Mouse (Mus musculus) neural tube, embryonic 13.5 days (tissue): Measurements from ENCODE around the gene Jade1. TPM values are rescaled to one million over a fixed set of nuclear protein-coding genes. Genes with fewer than 3 reads are reported as not detected.
A peak's percentile ranks its signal among the peaks of the same experiment; 100 is the strongest.

Source experiments
- ATAC-seq: fragments of 200-750 bp; cut with Nextera tagmentation; 2 replicates; pipeline ENCODE4 v1.8.0; 2017; ENCODE audit warnings: low read depth, mild to moderate bottlenecking, moderate TSS enrichment, moderate library complexity
- H3K27ac ChIP-seq: fragments of 300-500 bp; sonication (generic); replicated peaks from 2 replicates; pipeline ENCODE4 v1.5.1; 2015; ENCODE audit warnings: moderate library complexity, mild to moderate bottlenecking, inconsistent platforms
- H3K27me3 ChIP-seq: fragments of 300-500 bp; sonication (generic); 2 replicates; pipeline ENCODE4 v1.6.1; 2015; ENCODE audit warnings: mild to moderate bottlenecking, inconsistent platforms
- H3K36me3 ChIP-seq: fragments of 300-500 bp; sonication (generic); 2 replicates; pipeline ENCODE4 v1.6.1; 2015; ENCODE audit warnings: mild to moderate bottlenecking, inconsistent platforms
- H3K4me1 ChIP-seq: fragments of 300-500 bp; sonication (generic); replicated peaks from 2 replicates; pipeline ENCODE4 v1.6.1; 2015; ENCODE audit warnings: inconsistent platforms
- H3K4me2 ChIP-seq: fragments of 300-500 bp; sonication (generic); 2 replicates; pipeline ENCODE4 v1.6.1; 2015; ENCODE audit warnings: inconsistent platforms, mild to moderate bottlenecking, moderate library complexity
- H3K4me3 ChIP-seq: fragments of 300-500 bp; sonication (generic); 2 replicates; pipeline ENCODE4 v1.5.1; 2015; ENCODE audit warnings: mild to moderate bottlenecking, inconsistent platforms
- H3K9ac ChIP-seq: fragments of 300-500 bp; sonication (generic); 2 replicates; pipeline ENCODE4 v1.6.1; 2015; ENCODE audit warnings: moderate library complexity, mild to moderate bottlenecking, inconsistent platforms
- H3K9me3 ChIP-seq: fragments of 300-500 bp; sonication (generic); 2 replicates; pipeline ENCODE4 v1.6.1; 2016; ENCODE audit warnings: inconsistent platforms
- WGBS: fragments of 180-500 bp; shearing (Covaris S2); methylation state at CpG from one replicate; pipeline ENCODE4 v1.1.7; 2015; 5-methylcytosine and 5-hydroxymethylcytosine counted together
- polyA plus RNA-seq: library from polyadenylated mRNA; unstranded; fragments of >200 nt; fragmentation: Nextera tagmentation; extraction: Ambion mirVana; gene quantifications from 2 replicates; pipeline ENCODE4 v1.2.1, GENCODE M21; 2015

Gene Jade1
- polyA plus RNA-seq, 1 experiment from 2014 or later, result 10.4 TPM

DNA sequence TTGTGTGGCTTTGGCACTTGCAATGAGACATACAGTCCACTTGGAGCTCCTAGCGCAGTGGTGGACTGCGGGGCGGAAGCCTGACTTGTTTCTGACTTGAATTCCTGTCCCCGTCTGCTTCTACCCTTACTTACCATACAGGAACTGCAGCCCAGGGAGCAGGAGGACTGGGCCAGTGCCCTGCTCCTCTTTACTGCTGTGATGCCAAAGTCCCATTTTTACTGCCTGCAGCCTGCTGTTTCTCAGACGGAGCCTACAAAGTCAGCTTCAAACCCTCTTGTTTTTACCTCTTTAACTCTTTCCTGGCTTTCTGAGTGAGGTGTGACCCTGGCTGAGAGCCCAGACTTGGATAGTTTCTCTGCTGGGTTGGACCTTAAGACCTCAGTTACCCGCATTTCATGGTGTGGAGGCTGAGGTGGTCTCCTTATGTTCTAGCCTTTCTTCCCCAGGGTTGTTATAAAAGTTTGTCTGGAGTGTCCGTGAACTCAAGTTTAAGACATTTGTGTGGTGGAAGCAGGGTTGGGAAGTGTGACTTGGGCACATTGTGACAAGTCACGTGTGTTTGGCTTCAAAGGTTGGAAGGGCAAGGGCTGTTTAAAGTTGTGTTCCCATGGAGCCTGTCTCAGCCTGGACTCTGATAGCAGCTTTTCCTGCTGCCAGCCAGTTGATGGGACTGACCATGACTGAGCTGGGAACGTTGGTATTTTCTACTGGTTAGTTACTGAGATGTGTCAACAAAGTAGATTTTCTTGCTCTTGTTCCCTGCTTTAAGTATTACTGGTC lies 38.8 kb downstream of the Jade1 start:
- no peak overlapping the region for H3K27ac ChIP-seq
- H3K9ac ChIP-seq, result no peak overlapping the region
- no peak overlapping the region for H3K4me2 ChIP-seq
- no peaks in the 10 kb centered on the region for H3K9me3 ChIP-seq
- peaks cover 61% of the 10 kb centered on the region for H3K36me3 ChIP-seq
- H3K4me3 ChIP-seq, result no peak overlapping the region
- ATAC-seq, result no peak
- H3K4me1 ChIP-seq, result no peaks in the 10 kb centered on the region; the same call in 1 of the 2 replicates
- H3K27me3 ChIP-seq, result no peaks in the 10 kb centered on the region
- WGBS, result 82% methylated on average over 9 of the region's 9 CpGs

- Histone ChIP-seq H3K9ac (no peak overlapping the region), H3K27ac (no peak overlapping the region), H3K27me3 (no peaks in the 10 kb centered on the region), H3K4me3 (no peak overlapping the region), H3K36me3 (peaks cover 57% of the 10 kb centered on the region), H3K4me2 (no peak overlapping the region), H3K4me1 (no peaks in the 10 kb centered on the region), H3K9me3 (no peaks in the 10 kb centered on the region)
- WGBS, result 93% methylated on average over 4 of the region's 4 CpGs
- ATAC-seq, result no peak
Measured at GRCm38 (mm10) chr3:41595010-41595409, 39.5 kb downstream of the Jade1 start.

- no peaks in the 10 kb centered on the region for H3K27me3 ChIP-seq
- H3K9ac ChIP-seq, result no peak overlapping the region
- H3K27ac ChIP-seq, result no peak overlapping the region
- H3K4me1 ChIP-seq, result no peaks in the 10 kb centered on the region
- no peaks in the 10 kb centered on the region for H3K9me3 ChIP-seq
- no peak overlapping the region for H3K4me2 ChIP-seq
- no peak for ATAC-seq
- H3K4me3 ChIP-seq, result no peak overlapping the region
- WGBS, result 96% methylated on average over 8 of the region's 8 CpGs
- H3K36me3 ChIP-seq, result peaks cover 53% of the 10 kb centered on the region
Measured at GRCm38 (mm10) chr3:41597036-41597435, 41.5 kb downstream of the Jade1 start.

- Histone ChIP-seq H3K4me1 (peaks cover 11% of the 10 kb centered on the region), H3K4me2 (no peak overlapping the region), H3K36me3 (peaks cover 51% of the 10 kb centered on the region), H3K9me3 (no peaks in the 10 kb centered on the region), H3K27ac (no peak overlapping the region), H3K9ac (no peak overlapping the region), H3K4me3 (no peak overlapping the region), H3K27me3 (no peaks in the 10 kb centered on the region)
- ATAC-seq, result no peak
- 88% methylated on average over 9 of the region's 9 CpGs for WGBS
Measured at GRCm38 (mm10) chr3:41598412-41598811, 42.9 kb downstream of the Jade1 start.

DNA sequence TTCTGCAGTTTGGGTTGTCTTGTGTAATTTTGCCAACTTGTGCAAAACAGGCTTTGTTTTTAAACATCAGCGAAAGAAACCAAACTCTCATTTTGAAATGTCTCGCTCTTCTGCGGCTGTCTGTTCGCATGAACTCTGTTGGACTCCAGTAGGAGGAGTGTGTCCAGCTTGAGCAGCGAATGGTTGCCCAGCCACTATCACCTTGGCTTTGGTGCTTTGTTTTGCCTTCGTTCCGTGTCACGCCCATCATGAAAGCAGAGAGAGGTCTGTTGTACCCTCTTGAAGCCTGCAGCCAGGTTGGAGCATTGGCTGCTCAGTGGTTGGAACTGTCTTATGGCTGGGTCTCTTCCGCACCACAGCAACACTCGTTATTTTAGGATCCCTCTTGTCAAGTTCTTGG lies 43.7 kb downstream of the Jade1 start:
- ATAC-seq, result no peak

GRCm38 (mm10) chr3:41599806-41600589 lies 44.5 kb downstream of the Jade1 start:
- 80% methylated on average over 14 of the region's 14 CpGs for WGBS
- no peaks in the 10 kb centered on the region for H3K9me3 ChIP-seq
- no peak overlapping the region for H3K4me2 ChIP-seq
- no peak overlapping the region for H3K27ac ChIP-seq
- peaks cover 40% of the 10 kb centered on the region for H3K36me3 ChIP-seq
- no peaks in the 10 kb centered on the region for H3K27me3 ChIP-seq
- no peak overlapping the region for H3K4me3 ChIP-seq
- H3K4me1 ChIP-seq, result peaks cover 27% of the 10 kb centered on the region
- peak; percentile 52; the same call in 1 of the 2 replicates for ATAC-seq
- H3K9ac ChIP-seq, result no peak overlapping the region

More for the DNA sequence above, 43.7 kb downstream of the Jade1 start:
- Histone ChIP-seq H3K4me2 (no peak overlapping the region), H3K9ac (no peak overlapping the region), H3K27ac (no peak overlapping the region), H3K9me3 (no peaks in the 10 kb centered on the region), H3K4me1 (peaks cover 19% of the 10 kb centered on the region), H3K4me3 (no peak overlapping the region), H3K27me3 (no peaks in the 10 kb centered on the region), H3K36me3 (peaks cover 43% of the 10 kb centered on the region)
- 90% methylated on average over 10 of the region's 10 CpGs for WGBS

DNA sequence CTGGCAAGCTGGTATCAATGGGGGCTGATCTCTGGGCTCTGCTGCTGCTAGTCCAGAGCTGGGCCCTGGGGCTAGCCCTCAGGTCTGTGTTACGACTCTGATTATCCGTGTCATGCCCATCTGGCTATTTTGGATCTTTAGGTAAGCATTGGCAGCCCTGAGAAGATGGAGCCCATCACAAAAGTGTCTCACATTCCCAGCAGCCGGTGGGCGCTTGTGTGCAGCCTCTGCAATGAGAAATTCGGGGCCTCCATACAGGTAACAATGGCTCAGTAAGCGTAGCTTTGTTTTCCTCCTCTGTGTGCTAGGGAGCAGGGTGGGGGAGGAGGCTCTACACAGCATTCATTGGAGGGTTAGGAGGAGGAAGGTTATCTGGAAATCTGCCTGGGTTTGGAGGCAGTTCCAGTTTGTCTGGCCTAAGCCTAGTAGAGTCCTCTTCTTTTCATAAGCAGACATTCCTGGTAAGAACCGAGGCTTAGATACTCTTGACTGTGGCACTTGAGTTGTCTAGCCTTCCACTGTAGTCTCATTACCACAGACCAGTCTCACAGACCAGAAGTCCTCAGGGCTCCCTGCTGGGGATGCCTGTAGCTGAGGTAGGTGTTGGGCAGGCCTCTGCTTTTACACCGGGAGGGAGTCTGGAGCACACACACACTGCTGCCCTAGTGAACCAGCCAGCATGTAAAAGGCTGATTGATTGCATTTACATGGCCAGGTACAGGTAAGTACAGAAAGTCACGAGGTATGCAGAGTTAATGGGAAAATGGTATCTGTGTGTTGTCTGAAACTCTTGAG lies 45.9 kb downstream of the Jade1 start:
- peaks cover 40% of the 10 kb centered on the region for H3K4me1 ChIP-seq
- no peak overlapping the region for H3K27ac ChIP-seq
- H3K9me3 ChIP-seq, result no peaks in the 10 kb centered on the region
- no peak for ATAC-seq
- WGBS, result 85% methylated on average over 9 of the region's 9 CpGs
- H3K36me3 ChIP-seq, result peaks cover 36% of the 10 kb centered on the region
- no peak overlapping the region for H3K4me3 ChIP-seq
- no peak overlapping the region for H3K9ac ChIP-seq
- no peak overlapping the region for H3K4me2 ChIP-seq
- H3K27me3 ChIP-seq, result no peaks in the 10 kb centered on the region

- H3K4me2 ChIP-seq, result no peak overlapping the region
- H3K4me1 ChIP-seq, result peaks cover 47% of the 10 kb centered on the region
- no peak for ATAC-seq
- H3K36me3 ChIP-seq, result peaks cover 23% of the 10 kb centered on the region
- 52% methylated on average over 10 of the region's 10 CpGs for WGBS
- no peaks in the 10 kb centered on the region for H3K27me3 ChIP-seq
- H3K27ac ChIP-seq, result peak overlapping the region; percentile 57
- H3K9ac ChIP-seq, result no peak overlapping the region
- no peak overlapping the region for H3K4me3 ChIP-seq
- H3K9me3 ChIP-seq, result no peaks in the 10 kb centered on the region
Measured at GRCm38 (mm10) chr3:41602933-41603332, 47.4 kb downstream of the Jade1 start.

DNA sequence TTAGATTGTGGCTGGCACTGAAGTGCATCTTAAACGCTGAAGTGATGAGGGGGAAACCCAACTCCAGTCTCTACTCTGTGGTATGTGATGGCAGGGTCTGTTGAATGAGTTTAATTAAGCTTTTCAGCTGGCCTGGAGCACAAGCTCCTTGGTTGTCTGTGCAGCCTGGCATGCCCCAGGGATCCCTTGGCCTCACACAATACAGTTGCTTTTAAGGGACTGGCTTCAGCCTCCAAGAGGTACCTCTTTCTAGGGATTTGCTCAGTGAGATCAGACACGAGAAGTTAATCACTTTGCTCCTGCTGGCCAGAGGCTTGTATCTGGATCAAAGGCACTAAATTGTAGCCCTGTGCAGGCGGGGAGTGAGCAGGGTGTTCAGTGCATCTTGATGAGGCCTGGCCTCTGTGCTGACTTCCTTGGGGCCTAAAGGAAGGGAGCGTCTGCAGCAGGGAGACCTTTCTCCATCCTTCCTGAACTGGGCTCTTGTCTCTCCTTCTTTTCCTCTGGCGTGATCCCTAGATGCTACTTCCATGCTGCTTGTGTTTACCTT lies 48.0 kb downstream of the Jade1 start:
- 40% methylated on average over 5 of the region's 5 CpGs for WGBS
- peak overlapping the region; percentile 57 for H3K27ac ChIP-seq
- H3K4me3 ChIP-seq, result no peak overlapping the region
- no peaks in the 10 kb centered on the region for H3K27me3 ChIP-seq
- no peaks in the 10 kb centered on the region for H3K9me3 ChIP-seq
- H3K9ac ChIP-seq, result 0 out of 2 replicates have a peak overlapping the region, but pooled peaks have one; percentile 13
- peaks cover 47% of the 10 kb centered on the region for H3K4me1 ChIP-seq
- peaks cover 17% of the 10 kb centered on the region for H3K36me3 ChIP-seq
- no peak overlapping the region for H3K4me2 ChIP-seq
- ATAC-seq, result peak; percentile 38

GRCm38 (mm10) chr3:41604629-41605321 lies 49.2 kb downstream of the Jade1 start:
- peak overlapping the region; percentile 56 for H3K27ac ChIP-seq
- no peak overlapping the region for H3K4me2 ChIP-seq
- no peaks in the 10 kb centered on the region for H3K27me3 ChIP-seq
- H3K9ac ChIP-seq, result no peak overlapping the region
- no peak for ATAC-seq
- H3K4me3 ChIP-seq, result no peak overlapping the region
- H3K9me3 ChIP-seq, result no peaks in the 10 kb centered on the region
- WGBS, result 93% methylated on average over 12 of the region's 12 CpGs
- peaks cover 24% of the 10 kb centered on the region for H3K36me3 ChIP-seq
- H3K4me1 ChIP-seq, result peaks cover 47% of the 10 kb centered on the region

DNA sequence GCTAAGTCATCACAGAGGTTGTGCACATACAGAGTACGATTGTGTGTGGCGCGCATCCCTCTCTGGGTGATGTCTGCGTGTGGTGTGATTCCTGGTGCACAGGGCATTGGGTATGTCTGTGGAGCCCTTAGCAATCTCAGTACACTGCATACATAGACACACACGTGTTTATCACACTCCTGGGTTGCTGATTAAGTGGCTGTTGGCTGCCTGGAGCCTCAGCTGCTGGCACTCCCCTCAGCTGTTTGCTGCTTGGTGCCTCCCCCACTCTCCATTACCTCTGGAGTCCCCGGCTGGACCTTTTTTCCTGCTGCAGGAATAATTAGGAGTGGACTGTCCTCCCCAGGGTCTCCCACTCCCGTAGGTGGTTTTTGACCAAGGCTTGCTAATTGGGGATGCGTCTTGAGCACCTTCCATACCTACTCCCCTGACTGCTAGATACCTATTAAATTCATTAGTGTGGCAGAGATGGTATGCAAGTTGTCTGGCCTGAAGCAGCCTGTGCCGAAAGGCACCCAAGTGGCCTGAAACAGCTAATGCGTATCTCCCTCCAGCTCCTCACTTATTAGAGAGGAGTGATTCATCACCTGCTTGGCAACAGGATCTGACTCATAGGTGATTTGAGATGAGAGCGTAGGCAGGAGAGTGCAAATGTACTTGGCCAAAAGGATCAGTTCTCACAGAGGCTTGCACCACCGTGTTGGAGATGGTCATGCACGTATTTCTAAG lies 50.2 kb downstream of the Jade1 start:
- peaks cover 47% of the 10 kb centered on the region for H3K4me1 ChIP-seq
- ATAC-seq, result peak; percentile 75
- 66% methylated on average over 13 of the region's 13 CpGs for WGBS

More for the DNA sequence above, 50.2 kb downstream of the Jade1 start:
- Histone ChIP-seq H3K27ac (peak overlapping the region; percentile 56), H3K27me3 (no peaks in the 10 kb centered on the region), H3K36me3 (peaks cover 34% of the 10 kb centered on the region), H3K9ac (no peak overlapping the region), H3K4me2 (no peak overlapping the region), H3K9me3 (no peaks in the 10 kb centered on the region), H3K4me3 (no peak overlapping the region)
